Mouse (Mus musculus) E14TG2a.4 (cell line): ENCODE measurements at regions not wholly inside any gene's neighbourhood (a gene's known extent, or its start where the extent isn't known, plus 50 kb on each side); places are given as distances from the start of the nearest gene placed in this dataset.

Experiments used
- CTCF ChIP-seq: conservative IDR thresholded peaks from 2 replicates; pipeline ENCODE4 v1.5.1; 2014; ENCODE audit warnings: low read length
- NANOG ChIP-seq: IDR thresholded peaks from 2 replicates; pipeline ENCODE4 v1.6.1; 2014; ENCODE audit warnings: borderline replicate concordance, low read length, mixed read lengths
- POU5F1 ChIP-seq: IDR thresholded peaks from 2 replicates; pipeline ENCODE4 v1.6.1; 2014; ENCODE audit warnings: low read length, borderline replicate concordance

GRCm38 (mm10) chr4:70783487-70783886 lies 248.7 kb upstream of the Megf9 start:
- TF ChIP-seq CTCF (no peak), POU5F1 (no peak), NANOG (no peak)
